Mouse (Mus musculus): ENCODE results near the gene Myh9. TPM values are rescaled to one million over a fixed set of nuclear protein-coding genes. Genes with fewer than 3 reads are reported as not detected.
"Not testable (repeated sequence)": the region's sequence is repeated elsewhere in the genome, so short reads cannot be mapped to it uniquely, and the experiment has no call there.

Gene Myh9
- polyA plus RNA-seq, 1 experiment from 2014 or later = 31.8 TPM

GRCm38 (mm10) chr15:77733380-77733779 lies 108.6 kb downstream of the Myh9 start:
- H3K4me2 ChIP-seq; H3K9ac ChIP-seq (ENCODE audit: low read depth, low read length); H3K4me3 ChIP-seq (ENCODE audit: low read depth, low read length); H3K27me3 ChIP-seq (ENCODE audit: control insufficient read depth, insufficient read depth, low read length); H3K27ac ChIP-seq (ENCODE audit: low read depth, low read length); H3K9me3 ChIP-seq (replicated peaks; ENCODE audit: control insufficient read depth, low read length); H3K4me1 ChIP-seq (ENCODE audit: control insufficient read depth, insufficient read depth, low read length); H3K36me3 ChIP-seq (ENCODE audit: control insufficient read depth, insufficient read depth, low read length): not testable (repeated sequence)
- ATAC-seq (replicated peaks; ENCODE audit: insufficient number of reproducible peaks, low FRiP score, low TSS enrichment) = peak; percentile 35; the same call in 1 of the 2 replicates
- 52% methylated on average over 8 of the region's 8 CpGs for WGBS (ENCODE audit: insufficient replicate concordance)

GRCm38 (mm10) chr15:77732851-77733250 lies 109.1 kb downstream of the Myh9 start:
- H3K27me3 ChIP-seq (ENCODE audit: control insufficient read depth, insufficient read depth, low read length); H3K9me3 ChIP-seq (replicated peaks; ENCODE audit: control insufficient read depth, low read length); H3K4me2 ChIP-seq; H3K4me1 ChIP-seq (ENCODE audit: control insufficient read depth, insufficient read depth, low read length); H3K27ac ChIP-seq (ENCODE audit: low read depth, low read length); H3K36me3 ChIP-seq (ENCODE audit: control insufficient read depth, insufficient read depth, low read length); ATAC-seq (replicated peaks; ENCODE audit: insufficient number of reproducible peaks, low FRiP score, low TSS enrichment); H3K9ac ChIP-seq (ENCODE audit: low read depth, low read length); H3K4me3 ChIP-seq (ENCODE audit: low read depth, low read length): not testable (repeated sequence)
- 72% methylated on average over 10 of the region's 10 CpGs for WGBS (ENCODE audit: insufficient replicate concordance)

DNA sequence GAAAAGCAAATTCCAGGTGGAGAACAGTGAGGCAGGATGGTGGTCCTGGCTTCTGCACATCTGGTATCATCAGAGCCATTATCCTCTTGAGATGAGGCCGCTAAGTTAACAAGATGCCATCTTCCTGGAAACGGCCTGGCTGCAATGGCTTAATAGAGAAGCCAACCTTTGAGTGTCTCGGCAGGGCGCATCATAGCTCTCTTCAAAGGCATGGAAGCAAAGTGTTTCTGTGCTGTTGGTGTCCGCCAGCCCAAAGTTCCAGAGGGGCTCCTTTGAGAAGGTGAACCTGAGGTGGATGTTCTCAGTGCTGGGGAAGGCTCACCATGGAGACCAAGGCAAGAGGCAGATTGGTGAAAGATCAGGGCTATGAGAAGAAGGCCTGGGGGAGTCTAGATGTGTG lies 110.4 kb downstream of the Myh9 start:
- no peak overlapping the region for H3K9ac ChIP-seq (ENCODE audit: low read depth, low read length)
- ATAC-seq (replicated peaks; ENCODE audit: insufficient number of reproducible peaks, low FRiP score, low TSS enrichment) = no peak
- no peaks in the 10 kb centered on the region for H3K9me3 ChIP-seq (replicated peaks; ENCODE audit: control insufficient read depth, low read length)
- no peak overlapping the region for H3K4me2 ChIP-seq
- no peak overlapping the region for H3K4me3 ChIP-seq (ENCODE audit: low read depth, low read length)
- no peaks in the 10 kb centered on the region for H3K4me1 ChIP-seq (ENCODE audit: control insufficient read depth, insufficient read depth, low read length)
- no peaks in the 10 kb centered on the region for H3K36me3 ChIP-seq (ENCODE audit: control insufficient read depth, insufficient read depth, low read length)
- 82% methylated on average over 5 of the region's 5 CpGs for WGBS (ENCODE audit: insufficient replicate concordance)
- no peak overlapping the region for H3K27ac ChIP-seq (ENCODE audit: low read depth, low read length)
- H3K27me3 ChIP-seq (ENCODE audit: control insufficient read depth, insufficient read depth, low read length) = no peaks in the 10 kb centered on the region

DNA sequence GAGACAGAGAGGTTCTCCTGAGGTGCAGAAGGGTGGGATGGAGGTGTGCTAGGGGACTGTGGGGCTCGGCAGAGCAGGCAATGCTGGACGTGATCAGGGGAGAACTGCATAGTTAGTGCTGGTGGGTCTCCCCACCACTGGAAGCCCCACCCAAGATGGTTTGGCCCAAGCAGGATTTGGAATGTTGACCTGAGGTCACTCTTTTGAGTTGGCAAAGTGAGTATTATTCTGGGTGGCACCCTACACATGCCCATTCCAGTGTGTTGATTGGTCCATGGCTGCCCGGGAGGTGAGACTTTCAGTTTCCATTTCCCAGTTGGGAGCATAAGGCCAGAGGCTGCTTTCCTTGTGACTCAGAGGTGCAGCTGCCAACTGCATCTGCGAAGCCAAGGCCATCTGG lies 113.2 kb downstream of the Myh9 start, which contains the start of gene Apol9b:
Apol9b (plus strand) TSS at position 301 of the 400 bp plus-strand sequence.
- WGBS (ENCODE audit: insufficient replicate concordance) = 67% methylated on average over 1 of the region's 4 CpGs

GRCm38 (mm10) chr15:77727745-77728144 lies 114.2 kb downstream of the Myh9 start:
- not testable (repeated sequence) for H3K27ac ChIP-seq (ENCODE audit: low read depth, low read length); H3K36me3 ChIP-seq (ENCODE audit: control insufficient read depth, insufficient read depth, low read length); H3K27me3 ChIP-seq (ENCODE audit: control insufficient read depth, insufficient read depth, low read length); H3K9ac ChIP-seq (ENCODE audit: low read depth, low read length); H3K4me2 ChIP-seq; H3K4me1 ChIP-seq (ENCODE audit: control insufficient read depth, insufficient read depth, low read length); ATAC-seq (replicated peaks; ENCODE audit: insufficient number of reproducible peaks, low FRiP score, low TSS enrichment); H3K9me3 ChIP-seq (replicated peaks; ENCODE audit: control insufficient read depth, low read length); H3K4me3 ChIP-seq (ENCODE audit: low read depth, low read length)
- 64% methylated on average over 3 of the region's 3 CpGs for WGBS (ENCODE audit: insufficient replicate concordance)

More for the DNA sequence above, 113.2 kb downstream of the Myh9 start, which contains the start of gene Apol9b:
- H3K9ac ChIP-seq (ENCODE audit: low read depth, low read length); H3K4me3 ChIP-seq (ENCODE audit: low read depth, low read length); H3K4me2 ChIP-seq; H3K9me3 ChIP-seq (replicated peaks; ENCODE audit: control insufficient read depth, low read length); H3K4me1 ChIP-seq (ENCODE audit: control insufficient read depth, insufficient read depth, low read length); ATAC-seq (replicated peaks; ENCODE audit: insufficient number of reproducible peaks, low FRiP score, low TSS enrichment); H3K27ac ChIP-seq (ENCODE audit: low read depth, low read length); H3K36me3 ChIP-seq (ENCODE audit: control insufficient read depth, insufficient read depth, low read length); H3K27me3 ChIP-seq (ENCODE audit: control insufficient read depth, insufficient read depth, low read length): not testable (repeated sequence)

DNA sequence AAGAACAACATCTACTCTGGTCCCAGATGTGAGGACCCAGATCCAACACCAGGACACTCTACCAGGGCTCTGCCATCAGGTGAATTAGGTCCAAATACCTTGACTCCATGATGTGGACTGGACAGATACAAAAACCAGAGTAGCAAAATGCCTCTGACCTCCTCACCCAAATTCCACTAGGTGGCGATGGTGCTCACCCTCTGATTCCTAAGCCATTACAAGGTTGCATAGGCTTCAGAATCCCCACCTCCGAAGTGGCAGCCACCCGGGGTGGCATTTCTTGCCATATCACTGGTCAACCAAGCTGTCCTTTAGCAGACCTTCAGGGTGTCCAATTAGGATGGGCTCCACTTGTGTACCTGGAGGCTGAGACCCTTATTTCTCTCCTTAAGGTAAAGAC lies 114.8 kb downstream of the Myh9 start:
- H3K9me3 ChIP-seq (replicated peaks; ENCODE audit: control insufficient read depth, low read length); H3K4me2 ChIP-seq; H3K27ac ChIP-seq (ENCODE audit: low read depth, low read length); H3K27me3 ChIP-seq (ENCODE audit: control insufficient read depth, insufficient read depth, low read length); H3K36me3 ChIP-seq (ENCODE audit: control insufficient read depth, insufficient read depth, low read length); H3K9ac ChIP-seq (ENCODE audit: low read depth, low read length); H3K4me3 ChIP-seq (ENCODE audit: low read depth, low read length); ATAC-seq (replicated peaks; ENCODE audit: insufficient number of reproducible peaks, low FRiP score, low TSS enrichment); H3K4me1 ChIP-seq (ENCODE audit: control insufficient read depth, insufficient read depth, low read length): not testable (repeated sequence)
- 2% methylated on average over 3 of the region's 3 CpGs for WGBS (ENCODE audit: insufficient replicate concordance)

GRCm38 (mm10) chr15:77725393-77726020 lies 116.5 kb downstream of the Myh9 start:
- not testable (repeated sequence) for H3K36me3 ChIP-seq (ENCODE audit: control insufficient read depth, insufficient read depth, low read length); H3K27ac ChIP-seq (ENCODE audit: low read depth, low read length); H3K4me3 ChIP-seq (ENCODE audit: low read depth, low read length); H3K4me1 ChIP-seq (ENCODE audit: control insufficient read depth, insufficient read depth, low read length); H3K9ac ChIP-seq (ENCODE audit: low read depth, low read length); H3K27me3 ChIP-seq (ENCODE audit: control insufficient read depth, insufficient read depth, low read length); H3K9me3 ChIP-seq (replicated peaks; ENCODE audit: control insufficient read depth, low read length); H3K4me2 ChIP-seq
- peak; percentile 49; the same call in 1 of the 2 replicates for ATAC-seq (replicated peaks; ENCODE audit: insufficient number of reproducible peaks, low FRiP score, low TSS enrichment)
- 39% methylated on average over 6 of the region's 6 CpGs for WGBS (ENCODE audit: insufficient replicate concordance)

- not testable (repeated sequence) for H3K9me3 ChIP-seq (replicated peaks; ENCODE audit: control insufficient read depth, low read length); H3K4me3 ChIP-seq (ENCODE audit: low read depth, low read length); H3K36me3 ChIP-seq (ENCODE audit: control insufficient read depth, insufficient read depth, low read length); H3K27me3 ChIP-seq (ENCODE audit: control insufficient read depth, insufficient read depth, low read length); ATAC-seq (replicated peaks; ENCODE audit: insufficient number of reproducible peaks, low FRiP score, low TSS enrichment); H3K4me2 ChIP-seq; H3K4me1 ChIP-seq (ENCODE audit: control insufficient read depth, insufficient read depth, low read length); H3K27ac ChIP-seq (ENCODE audit: low read depth, low read length); H3K9ac ChIP-seq (ENCODE audit: low read depth, low read length)
- WGBS (ENCODE audit: insufficient replicate concordance) = 30% methylated on average over 2 of the region's 10 CpGs
Observed at GRCm38 (mm10) chr15:77724208-77724911, 117.6 kb downstream of the Myh9 start.

DNA sequence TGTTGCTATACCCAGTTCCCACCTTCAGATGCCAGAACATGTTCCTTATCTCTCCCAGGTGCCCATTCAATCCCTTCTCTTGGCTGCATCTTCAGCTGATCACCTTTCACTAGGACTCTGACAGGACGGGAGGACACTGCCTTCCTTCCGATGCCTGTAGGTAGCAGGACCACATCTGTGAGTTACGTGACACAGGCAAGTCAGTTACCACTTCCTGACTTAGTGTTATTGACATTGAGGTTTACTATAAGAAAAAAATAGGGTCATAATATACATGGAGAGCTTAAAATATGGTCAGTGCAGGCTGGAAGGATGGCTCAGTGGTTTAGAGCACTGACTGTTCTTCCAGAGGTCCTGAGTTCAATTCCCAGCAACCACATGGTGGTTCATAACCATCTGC lies 120.5 kb downstream of the Myh9 start:
- ATAC-seq (replicated peaks; ENCODE audit: insufficient number of reproducible peaks, low FRiP score, low TSS enrichment); H3K27ac ChIP-seq (ENCODE audit: low read depth, low read length); H3K9me3 ChIP-seq (replicated peaks; ENCODE audit: control insufficient read depth, low read length); H3K4me2 ChIP-seq; H3K27me3 ChIP-seq (ENCODE audit: control insufficient read depth, insufficient read depth, low read length); H3K4me1 ChIP-seq (ENCODE audit: control insufficient read depth, insufficient read depth, low read length); H3K9ac ChIP-seq (ENCODE audit: low read depth, low read length); H3K4me3 ChIP-seq (ENCODE audit: low read depth, low read length); H3K36me3 ChIP-seq (ENCODE audit: control insufficient read depth, insufficient read depth, low read length): not testable (repeated sequence)
- no CpG with 5 or more reads among the region's 3 CpGs for WGBS (ENCODE audit: insufficient replicate concordance)
